Mouse (Mus musculus): ENCODE results near the gene Ctdspl.

The Ctdspl gene

GRCm38 (mm10) chr9:118950061-118950460 is 23.8 kb downstream of the Ctdspl start:
- in situ Hi-C loops (cut with MboI): no loop called here

DNA sequence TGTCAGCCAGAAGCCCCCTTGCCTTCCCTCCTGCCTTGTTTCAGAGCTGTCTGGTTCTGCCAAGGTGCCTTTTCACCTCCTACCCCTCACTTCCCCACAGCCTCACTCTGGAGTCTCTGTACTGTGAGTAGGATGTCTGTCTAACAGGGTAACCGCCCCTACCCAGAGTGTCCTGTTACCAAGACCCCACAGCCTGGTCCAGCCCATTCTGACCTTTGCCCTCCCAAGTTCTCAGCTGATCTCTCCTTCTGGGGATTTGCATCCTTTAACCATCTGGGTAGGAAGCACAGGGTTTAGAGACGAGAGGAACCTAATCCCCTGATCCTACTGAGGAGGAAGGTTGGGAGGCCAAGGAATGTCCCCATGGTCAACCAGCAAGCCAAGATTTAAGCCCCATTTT is 24.5 kb downstream of the Ctdspl start:
- in situ Hi-C loops (cut with MboI): no loop called here

DNA sequence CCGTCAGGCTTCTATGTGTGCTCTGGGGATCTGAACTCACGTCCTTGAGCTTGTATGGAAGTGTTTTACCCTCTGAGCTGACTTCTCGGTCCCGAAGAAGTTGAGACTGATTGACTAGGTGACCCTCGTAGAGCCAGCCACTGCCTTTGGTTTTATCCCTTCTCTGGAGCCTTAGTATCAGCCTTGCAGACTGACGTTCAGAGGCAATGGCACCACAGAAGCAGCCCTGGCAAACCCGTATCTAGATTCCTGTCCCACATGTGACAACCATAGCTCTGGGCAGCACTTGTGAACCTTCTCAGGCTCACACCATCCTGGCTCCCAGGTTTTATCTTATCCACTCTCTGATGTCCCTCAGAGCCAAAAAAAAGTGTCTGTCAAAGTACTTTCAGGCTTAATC is 25.1 kb downstream of the Ctdspl start:
- in situ Hi-C loops (cut with MboI): no loop called here

DNA sequence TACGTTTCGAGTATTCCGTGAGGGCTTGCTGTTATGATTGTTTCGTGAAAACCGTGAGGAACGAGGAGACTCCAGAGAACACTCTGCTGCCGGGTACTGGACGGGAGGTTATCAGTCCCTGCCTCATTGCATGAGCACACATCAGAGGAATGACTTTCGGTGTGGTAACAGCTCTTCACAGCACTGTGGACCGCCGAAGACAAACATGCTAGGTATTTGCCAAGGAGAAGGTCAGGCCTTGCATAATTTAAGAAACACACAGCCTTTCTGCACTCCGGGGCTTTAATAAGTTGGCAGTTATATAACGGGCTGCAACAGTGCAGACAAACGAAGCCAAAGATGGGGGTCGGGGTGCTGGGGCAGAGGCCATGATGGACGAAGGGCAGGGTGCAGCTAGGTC is 25.9 kb downstream of the Ctdspl start:
- in situ Hi-C loops (cut with MboI): no loop called here

GRCm38 (mm10) chr9:118953465-118954194 is 27.4 kb downstream of the Ctdspl start:
- in situ Hi-C loops (cut with MboI): no loop called here

DNA sequence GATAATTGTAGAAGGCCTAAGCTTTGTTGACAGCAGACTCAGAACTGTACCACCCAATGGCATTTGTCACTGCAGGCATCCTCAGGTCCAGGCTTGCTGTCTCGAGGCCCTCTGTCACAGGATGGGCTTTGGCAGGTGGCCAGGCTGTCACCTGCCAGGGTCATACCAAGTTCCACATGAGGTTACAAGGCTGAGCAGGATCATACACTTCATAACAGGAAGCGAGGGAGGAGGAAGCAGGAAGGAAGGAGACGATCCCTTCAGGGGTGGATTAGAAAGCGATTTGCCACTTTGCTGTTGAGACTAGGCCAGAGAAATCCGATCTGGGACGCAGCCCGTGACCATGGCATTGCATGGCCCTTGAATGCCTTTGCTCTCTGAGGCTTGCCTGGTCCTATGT is 32.5 kb downstream of the Ctdspl start:
- in situ Hi-C loops (cut with MboI): no loop called here

GRCm38 (mm10) chr9:118960415-118961091 is 34.3 kb downstream of the Ctdspl start:
- in situ Hi-C loops (cut with MboI): no loop called here

DNA sequence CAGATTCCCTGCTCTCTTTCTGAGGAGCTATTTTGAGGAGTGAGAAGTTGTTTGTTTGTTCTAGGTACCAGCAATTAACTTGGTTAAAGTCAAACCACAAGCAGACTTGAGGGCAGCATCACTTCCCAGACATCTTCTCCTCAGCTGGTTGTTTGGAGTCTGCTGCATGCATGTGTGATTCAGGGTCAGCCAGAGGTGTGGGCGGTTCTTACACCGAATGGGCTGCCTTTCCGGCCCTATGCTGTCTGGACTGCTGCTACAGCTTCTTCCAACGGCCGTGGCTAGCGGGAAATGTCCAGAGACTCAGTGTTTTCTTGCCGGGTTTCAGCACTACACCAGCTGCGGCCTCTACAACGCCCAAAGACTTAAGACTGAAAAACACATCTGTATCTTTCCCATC is 36.9 kb downstream of the Ctdspl start:
- in situ Hi-C loops (cut with MboI): no loop called here

DNA sequence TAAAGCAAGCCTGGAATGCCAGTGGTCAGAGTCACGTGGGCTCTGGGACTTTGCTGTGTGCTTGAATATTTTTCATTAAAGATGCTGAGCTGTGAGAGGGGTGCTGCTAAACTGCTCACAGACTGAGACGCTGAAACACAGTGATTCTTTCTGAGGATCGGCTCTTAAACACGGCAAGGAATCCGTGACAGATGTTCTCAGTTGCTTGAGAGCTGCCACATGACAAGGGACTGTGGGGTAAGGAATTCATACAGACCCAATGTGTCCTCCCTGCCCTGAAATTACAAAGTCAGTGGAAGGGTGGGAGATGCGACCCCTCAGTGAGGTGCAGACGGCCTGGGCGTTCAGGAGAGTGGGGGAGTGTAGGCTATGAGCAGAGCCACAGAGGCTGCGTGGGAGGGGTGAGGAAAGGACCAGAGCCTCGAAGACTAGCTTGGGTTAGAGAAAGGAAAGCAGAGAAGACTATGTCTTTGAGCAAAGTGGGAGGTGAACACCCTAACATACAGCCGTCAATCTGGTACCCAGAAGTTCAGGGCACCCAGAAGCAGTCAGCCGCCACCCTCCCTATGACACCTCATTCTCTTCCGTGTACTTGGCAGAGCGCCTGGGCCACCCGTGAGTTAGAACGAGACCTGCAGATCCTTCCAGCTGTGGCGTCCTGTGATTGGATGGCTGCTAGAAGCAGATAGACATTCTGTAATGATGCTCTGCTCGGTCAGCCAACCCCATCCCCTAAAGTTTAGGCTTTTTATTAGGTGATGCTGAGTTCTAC is 38.2 kb downstream of the Ctdspl start:
- in situ Hi-C loops (cut with MboI): no loop called here

DNA sequence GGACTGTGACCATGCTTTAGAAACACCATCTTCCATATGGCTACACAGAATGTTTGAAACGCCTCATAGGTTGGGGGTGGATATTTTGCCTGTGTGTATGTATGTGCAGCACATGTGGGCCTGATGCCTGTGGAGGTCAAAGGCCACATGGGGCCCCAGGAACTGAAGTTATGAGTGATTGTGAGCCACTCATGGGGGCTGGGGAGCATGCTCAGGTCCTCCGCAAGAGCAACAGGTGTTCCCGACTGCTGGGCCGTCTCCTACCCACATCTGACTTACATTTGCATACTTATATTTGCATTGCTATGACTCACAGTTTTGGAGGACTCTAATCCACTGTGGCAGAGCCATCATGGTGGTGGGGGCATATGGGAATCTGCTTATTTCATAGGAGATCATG is 43.6 kb downstream of the Ctdspl start:
- in situ Hi-C loops (cut with MboI): no loop called here

GRCm38 (mm10) chr9:118973028-118973427 is 46.8 kb downstream of the Ctdspl start:
- in situ Hi-C loops (cut with MboI): no loop called here

- in situ Hi-C loops (cut with MboI): no loop called here
These were observed 47.3 kb downstream of the Ctdspl start for GRCm38 (mm10) chr9:118973566-118973965.

GRCm38 (mm10) chr9:118974148-118974547 is 47.9 kb downstream of the Ctdspl start:
- in situ Hi-C loops (cut with MboI): no loop called here

- in situ Hi-C loops (cut with MboI): no loop called here
These were observed 49.0 kb downstream of the Ctdspl start for GRCm38 (mm10) chr9:118975211-118975671.

DNA sequence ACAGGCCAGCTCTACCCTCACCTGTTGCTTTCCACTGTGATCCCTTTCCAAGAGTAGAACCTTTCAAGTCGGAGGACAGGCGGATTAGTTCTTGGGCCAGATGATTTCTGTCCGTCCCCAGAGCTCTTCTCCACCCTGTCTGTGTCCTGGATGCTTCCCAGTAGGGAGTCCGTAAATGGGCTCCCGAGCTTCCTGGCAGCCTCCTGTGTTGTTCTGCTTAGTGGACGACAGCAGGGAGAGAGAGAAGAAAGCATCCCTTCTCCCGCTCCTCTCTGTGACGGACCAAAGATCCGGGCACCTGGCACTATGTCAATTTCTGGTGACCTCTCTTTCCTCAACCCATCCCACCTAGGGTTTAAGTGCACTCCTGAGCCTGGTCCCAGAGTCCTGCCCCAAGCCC is 49.5 kb downstream of the Ctdspl start:
- in situ Hi-C loops (cut with MboI): no loop called here

GRCm38 (mm10) chr9:118976561-118976960 is 50.3 kb downstream of the Ctdspl start:
- in situ Hi-C loops (cut with MboI): no loop called here

GRCm38 (mm10) chr9:118977425-118977824 is 51.2 kb downstream of the Ctdspl start:
- in situ Hi-C loops (cut with MboI): no loop called here

DNA sequence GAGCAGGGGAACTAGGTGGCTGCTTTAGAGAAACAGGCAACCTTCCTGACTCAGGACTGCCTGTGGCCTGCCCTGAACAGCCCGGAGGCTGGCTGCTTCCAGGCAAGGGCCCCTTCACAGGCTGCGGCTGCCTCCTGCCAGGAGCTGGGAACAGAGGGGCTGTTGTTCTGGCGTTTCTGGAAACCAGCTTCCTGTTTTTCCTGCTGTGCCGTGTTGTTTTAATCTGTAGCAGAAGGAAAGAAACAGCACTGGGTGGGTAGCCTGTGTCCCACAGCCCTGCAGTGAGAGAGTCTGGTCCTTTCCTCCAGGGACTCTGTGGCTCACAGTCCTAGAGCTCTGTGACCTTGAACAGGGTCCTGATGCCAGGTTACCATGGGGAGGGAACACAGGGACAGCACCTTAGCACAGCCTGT is 54.2 kb downstream of the Ctdspl start:
- in situ Hi-C loops (cut with MboI): no loop called here

DNA sequence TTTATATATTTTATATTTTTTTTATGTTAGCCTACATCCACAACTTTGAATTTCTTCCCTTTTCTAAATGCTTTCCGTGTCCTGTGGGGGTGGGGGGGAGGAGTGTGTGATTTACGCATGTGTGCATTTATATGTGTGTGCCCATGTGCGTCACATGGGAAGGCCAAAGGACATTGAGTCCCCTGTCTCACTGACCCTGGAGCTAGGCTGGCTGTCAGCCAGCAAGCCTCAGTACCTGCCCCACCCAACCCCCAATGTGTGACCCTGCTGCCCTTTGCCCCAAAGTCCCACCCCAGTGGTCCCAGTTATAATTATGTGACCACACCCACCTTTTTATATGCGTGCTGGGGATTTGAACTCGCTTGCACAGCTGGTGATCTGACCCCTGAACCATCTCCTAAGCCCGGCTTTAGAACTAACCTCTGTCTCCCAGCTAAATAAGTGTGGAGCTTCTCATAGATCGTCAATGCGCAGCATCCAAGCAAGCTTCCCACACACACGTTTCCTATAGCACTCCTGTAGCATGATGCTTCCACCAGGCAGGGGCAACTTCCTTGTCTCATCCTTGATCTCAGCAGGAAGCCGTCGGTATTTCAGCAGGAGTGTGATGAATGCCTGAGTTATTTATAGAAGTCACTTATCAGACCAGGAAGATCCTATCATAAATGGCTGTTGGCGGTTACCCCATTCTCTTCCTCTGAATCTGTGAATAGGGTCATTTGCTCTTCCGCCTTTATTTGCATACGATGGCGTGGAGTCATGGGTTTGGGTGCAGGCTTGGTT is 58.6 kb downstream of the Ctdspl start:
- in situ Hi-C loops (cut with MboI): no loop called here

- in situ Hi-C loops (cut with MboI): no loop called here
These were observed 60.0 kb downstream of the Ctdspl start for GRCm38 (mm10) chr9:118986286-118986685.

GRCm38 (mm10) chr9:118988787-118989580 is 62.7 kb downstream of the Ctdspl start:
- in situ Hi-C loops (cut with MboI): no loop called here
